Mouse (Mus musculus): ENCODE measurements around the gene Gm13691.

GRCm38 (mm10) chr2:84018330-84018729, 28.0 kb downstream of the Gm13691 start:
- TF ChIP-seq TAL1 (conservative IDR thresholded peaks at IDR 0.05; ENCODE audit: low read depth, low read length), result no peak
- no peak for TF ChIP-seq CTCF (IDR thresholded peaks at IDR 0.05; ENCODE audit: low read depth, low read length)
- TF ChIP-seq GATA1 (IDR thresholded peaks at IDR 0.05; ENCODE audit: borderline replicate concordance, low read length), result no peak
- no peak for TF ChIP-seq POLR2AphosphoS5 (IDR thresholded peaks at IDR 0.05; ENCODE audit: insufficient replicate concordance, low read depth, low read length)

Measured in G1E (cell line).